Mouse (Mus musculus) gonadal fat pad, adult 2 months (tissue): Measurements from ENCODE around the gene C1qtnf5. TPM values are rescaled to one million over a fixed set of nuclear protein-coding genes. Genes with fewer than 3 reads are reported as not detected.

Source experiments
- DNase-seq: peaks from one replicate; pipeline ENCODE4 v3.0.0-alpha.2; 2012; ENCODE audit warnings: low read depth
- polyA plus RNA-seq: library from polyadenylated mRNA; depleted of rRNA; stranded (reverse); fragments of >200 nt; gene quantifications from 2 replicates; pipeline ENCODE4 v1.2.3, GENCODE M21; 2012

The C1qtnf5 gene
- polyA plus RNA-seq, 1 experiment, result 28.7 TPM

DNA sequence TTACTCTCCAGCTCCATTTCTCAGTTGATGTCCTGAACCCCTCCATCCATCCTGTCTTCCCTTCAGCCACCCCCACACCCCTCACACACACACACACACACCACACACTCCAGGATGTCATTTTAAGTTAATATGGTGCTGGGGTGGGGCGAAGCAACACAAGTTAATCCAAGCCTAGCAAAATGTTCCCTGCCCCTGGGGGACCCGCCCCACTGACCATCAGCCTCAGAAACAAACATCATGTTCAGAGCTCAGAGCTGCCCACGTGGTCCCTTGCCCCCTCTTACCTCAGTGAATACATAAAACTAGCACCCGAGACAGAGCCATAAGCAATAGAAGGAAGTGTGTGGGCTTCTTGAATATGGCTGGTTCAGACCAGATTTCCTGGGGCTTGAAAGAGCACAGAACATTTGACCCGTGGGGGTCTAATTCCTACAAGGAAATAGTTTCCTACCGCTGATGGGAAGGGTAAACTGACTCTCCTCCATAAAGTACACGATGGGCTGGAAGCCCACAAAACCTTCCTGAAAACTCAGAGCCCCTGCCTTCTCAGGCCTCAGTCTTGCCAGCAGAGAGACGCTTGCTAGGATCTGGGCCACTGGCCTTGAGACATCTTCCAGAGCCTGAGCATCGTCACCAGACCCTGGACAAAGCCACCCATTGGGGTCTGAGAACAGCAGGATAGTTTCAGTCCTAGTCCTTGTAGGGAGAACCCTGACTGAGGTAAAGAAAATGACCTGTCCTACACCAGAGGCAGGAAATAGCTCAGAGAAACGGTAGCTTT is 26.9 kb upstream of the C1qtnf5 start:
- DNase-seq, result no peak

DNA sequence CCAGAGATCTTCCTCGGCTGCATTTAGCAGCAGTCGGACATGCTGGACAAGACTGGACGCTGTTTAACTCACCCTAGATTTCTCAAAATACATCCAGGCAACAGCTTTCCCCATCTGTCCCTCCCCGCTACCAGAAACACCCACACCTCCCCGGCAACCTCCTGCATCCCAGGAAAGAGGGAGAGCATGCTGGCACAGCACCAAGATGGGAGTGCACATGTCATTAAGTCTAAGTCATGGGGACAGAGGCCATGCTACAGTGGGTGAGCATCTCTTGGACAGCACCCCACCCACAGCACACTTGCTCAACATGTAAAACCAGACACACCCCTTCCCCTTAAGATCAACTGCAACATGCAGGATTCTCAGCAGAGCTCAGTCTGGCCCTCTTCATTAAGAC is 26.1 kb upstream of the C1qtnf5 start:
- no peak for DNase-seq

DNA sequence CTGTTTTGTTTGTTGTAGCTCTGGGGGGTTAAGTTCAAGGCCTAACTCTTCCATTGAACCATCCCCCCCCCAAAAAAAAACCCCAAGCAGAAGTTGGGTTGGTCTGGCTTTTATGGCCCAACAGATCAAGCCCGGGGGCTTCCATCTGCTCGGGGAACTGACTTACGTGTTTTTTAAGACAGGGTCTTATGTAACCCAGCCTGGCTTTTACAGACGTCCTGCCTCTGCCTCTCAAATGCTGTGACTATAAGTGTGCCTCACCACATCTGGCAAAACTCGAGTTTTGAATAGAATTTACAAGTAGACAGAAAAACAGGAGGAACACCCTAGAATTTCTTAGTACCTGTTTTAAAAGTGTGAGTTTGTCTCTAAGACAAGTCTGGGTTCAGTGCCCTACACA is 25.5 kb upstream of the C1qtnf5 start:
- DNase-seq, result no peak

DNA sequence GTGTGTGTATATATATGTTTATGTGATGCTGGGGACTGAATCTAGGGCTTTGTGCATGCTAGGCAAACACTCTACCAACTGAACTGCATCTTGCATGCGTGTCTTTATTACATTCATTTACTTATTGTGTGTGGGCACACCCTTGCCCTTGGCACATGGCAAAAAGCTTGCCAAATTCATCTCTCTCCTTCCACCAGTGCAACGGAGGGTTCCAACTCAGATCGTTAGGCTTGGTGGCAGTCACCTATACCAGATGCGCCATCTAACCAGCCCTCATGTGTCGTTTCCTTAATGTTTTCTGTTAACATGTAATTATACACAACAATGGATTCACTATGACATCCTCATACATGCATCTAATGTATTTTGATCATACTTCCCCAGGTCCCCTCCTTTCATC is 24.8 kb upstream of the C1qtnf5 start:
- no peak for DNase-seq

DNA sequence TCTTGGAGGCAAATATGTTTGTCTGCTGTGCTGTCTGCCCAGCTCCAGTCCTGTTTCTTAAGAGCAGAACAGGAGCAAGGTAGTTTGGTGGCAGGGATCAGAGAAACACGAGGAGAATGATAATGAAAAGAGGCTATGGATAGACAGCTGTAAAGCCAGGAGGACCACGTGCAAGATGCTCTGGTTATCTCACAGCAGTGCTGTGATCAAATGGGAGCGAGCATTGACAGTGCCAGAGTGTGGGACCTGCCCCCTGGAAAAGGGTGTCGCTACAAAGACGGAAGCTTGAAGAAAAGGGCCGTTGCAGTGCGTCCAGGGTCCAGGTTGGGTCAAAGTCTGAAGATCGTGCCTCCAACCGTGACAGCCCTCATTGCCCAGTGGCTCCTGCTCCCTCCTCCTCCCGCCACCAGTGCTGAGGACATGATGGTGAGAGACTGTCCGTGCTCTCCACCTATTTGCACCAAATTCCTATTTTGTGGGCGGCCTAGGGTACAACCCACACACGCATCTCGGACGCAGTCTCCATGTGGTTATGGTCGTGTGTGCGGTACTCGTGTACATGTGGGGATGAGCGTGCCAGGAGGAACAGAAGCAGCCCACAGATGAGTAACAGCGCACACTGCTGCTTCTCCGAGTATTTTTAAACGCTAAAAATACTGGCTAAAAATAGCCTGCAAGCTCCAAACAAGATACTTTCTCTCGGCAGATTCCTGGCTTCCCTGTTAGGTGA is 23.5 kb upstream of the C1qtnf5 start:
- DNase-seq, result no peak

DNA sequence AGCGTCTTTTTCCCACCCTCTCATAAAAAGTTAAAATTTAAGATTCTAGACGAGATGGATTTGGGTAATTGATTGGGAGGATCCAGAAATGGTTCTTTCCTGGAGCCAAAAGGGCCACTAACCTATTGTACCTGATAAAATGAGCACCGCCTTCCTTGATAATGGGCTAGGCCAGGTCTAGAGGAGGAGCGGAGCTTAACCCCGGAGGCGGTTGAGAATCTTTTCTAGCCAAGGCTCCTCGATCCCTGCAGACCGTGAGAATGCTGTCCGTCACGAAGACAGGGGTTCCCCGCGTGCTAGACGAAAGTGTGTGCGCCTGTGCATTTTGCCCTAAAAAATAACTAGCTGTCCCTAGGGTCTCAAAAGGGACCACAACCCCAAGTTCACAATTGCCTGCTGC is 22.8 kb upstream of the C1qtnf5 start:
- no peak for DNase-seq

DNA sequence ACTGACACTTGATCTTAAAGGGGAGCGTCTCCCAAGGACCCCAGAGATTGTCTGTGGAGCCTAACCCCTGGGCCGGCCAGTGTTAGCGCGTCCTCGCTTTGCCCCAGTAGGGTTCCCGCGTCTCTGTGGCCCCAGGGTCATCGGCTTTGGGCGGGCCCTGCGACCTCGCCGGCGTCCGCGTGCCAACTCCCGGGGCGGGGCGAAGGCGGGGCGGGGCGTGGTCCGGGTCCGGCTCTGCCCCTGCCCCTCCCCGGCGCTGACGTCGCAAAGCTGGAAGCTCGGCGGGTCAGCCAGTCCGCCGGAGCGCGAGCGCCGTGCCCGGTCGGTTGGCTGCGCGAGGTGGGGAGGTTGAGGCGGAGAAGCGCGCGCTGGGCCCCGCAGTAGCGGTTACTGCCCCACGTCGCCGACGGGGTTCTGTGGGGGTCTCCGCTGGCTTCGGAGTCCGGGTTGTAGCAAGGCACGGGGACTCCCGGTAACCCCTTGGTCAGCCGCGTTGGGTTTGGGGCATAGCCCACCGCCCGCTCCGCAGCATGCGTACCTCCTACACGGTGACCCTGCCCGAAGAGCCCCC is 22.3 kb upstream of the C1qtnf5 start:
- no peak for DNase-seq

DNA sequence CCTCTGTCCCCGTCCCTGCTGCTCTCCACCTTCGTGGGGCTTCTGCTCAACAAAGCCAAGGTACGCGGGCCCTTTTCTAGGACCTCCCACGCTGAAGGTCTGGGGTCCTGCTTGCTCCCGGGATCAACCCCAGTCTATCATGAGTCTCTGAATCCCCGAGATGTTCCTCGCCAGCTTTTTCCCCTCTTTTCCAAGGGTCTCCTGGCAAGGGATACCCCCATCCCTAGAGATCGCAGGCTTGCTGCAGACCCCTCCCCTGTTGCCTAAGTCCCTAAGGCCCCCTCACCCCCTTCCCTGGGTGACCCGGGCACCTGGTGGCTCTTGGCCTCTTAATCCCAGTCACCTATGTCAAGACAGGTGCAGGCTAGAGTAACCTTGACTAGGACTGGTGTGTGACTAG is 21.8 kb upstream of the C1qtnf5 start:
- no peak for DNase-seq

DNA sequence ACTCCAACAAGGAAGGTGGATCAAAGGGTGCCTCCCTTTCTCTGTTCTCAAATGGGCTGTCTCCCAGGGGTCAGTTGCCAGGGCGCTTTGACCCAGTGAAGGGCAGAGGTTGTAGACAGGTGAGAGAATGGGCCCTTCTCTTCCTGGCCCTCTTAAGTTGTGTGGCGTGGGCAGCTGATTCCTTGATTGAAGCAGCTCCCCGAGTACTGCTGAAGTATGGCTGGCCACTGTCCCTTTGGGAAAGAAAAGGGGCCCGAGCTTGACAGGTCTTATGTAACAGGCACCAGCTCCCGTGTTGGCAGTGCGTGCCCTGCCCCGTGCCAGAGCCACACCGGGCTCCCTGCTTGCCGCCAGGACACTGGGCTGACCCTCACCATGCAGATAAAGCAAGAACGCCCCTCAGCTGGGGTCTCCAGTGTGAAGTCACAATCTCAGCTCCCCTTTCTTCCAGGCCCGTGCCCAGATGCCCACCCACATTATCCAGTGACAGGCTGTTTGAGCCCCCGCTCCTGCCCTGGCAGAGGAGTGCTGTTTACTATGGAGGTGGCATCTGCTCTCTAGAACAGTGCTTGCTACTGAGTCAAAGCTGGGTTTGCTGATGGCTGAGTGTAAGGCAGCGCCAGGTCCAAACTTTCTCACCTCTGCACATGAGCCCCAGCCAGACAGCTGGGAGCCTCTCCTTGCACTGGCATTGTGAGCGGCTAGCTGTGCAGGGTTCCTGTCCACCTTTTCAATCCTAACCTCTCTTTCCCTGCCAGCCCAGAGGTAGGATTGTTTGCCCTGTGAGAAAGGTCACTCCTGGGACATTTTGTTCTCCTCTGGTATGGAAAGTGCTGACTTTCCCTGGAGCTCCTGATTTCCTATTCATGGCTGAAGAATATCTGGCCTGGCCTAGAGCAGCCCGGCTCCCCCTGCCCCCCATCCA is 21.0 kb upstream of the C1qtnf5 start:
- DNase-seq, result no peak

DNA sequence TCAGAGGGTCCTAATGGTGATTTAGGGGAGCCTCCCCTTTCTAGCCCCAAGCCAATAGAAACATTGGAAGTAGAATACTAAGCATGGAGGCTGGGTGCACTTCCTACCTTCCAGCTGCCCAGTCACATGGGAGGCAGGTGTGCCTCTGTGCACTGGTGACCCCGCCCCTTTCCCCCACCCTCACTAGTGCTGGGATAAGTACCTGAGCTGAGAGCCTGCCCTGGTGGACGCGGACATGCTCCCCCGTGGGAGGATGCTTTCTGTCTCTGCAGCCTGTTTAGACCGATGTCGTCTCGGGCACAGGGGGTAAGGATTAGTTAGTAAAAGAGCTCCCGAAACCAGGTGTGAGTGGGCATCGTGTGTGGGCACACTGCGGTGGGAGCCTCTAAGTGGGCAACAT is 20.1 kb upstream of the C1qtnf5 start:
- no peak for DNase-seq

DNA sequence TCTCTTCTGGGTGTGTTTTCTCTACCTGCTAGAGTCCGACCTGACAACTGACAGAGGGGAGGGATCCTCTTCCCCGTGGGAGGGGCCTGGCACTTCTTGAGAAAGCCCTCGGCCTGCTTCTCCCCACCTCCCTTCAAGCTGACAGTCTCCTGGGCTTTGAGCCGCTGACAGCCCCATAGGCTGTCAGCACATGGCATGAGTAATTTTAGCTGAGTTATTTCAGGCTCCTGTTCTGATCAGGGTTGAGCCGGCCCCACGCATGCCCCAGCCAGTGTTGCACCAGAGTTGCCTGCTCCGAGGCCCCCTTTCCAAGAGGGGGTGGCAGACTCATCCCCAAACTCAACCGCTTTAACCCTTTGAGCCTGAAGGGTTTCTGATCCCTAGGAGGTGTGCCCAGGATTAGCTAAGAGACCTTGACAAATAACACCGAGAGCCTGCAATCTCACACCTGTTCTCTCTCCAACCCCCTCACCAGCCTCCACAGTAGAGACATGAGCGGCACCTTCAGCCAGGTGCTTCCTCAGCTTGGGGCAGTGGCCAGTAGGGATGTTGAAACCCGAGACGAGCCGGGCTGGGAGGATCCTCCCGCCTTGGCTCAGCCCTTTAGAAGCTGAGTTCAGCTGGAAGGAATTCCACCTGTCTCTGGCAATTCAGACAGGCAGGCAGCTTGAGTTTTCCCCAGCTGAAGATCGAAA is 19.1 kb upstream of the C1qtnf5 start:
- DNase-seq, result peak; percentile 96

DNA sequence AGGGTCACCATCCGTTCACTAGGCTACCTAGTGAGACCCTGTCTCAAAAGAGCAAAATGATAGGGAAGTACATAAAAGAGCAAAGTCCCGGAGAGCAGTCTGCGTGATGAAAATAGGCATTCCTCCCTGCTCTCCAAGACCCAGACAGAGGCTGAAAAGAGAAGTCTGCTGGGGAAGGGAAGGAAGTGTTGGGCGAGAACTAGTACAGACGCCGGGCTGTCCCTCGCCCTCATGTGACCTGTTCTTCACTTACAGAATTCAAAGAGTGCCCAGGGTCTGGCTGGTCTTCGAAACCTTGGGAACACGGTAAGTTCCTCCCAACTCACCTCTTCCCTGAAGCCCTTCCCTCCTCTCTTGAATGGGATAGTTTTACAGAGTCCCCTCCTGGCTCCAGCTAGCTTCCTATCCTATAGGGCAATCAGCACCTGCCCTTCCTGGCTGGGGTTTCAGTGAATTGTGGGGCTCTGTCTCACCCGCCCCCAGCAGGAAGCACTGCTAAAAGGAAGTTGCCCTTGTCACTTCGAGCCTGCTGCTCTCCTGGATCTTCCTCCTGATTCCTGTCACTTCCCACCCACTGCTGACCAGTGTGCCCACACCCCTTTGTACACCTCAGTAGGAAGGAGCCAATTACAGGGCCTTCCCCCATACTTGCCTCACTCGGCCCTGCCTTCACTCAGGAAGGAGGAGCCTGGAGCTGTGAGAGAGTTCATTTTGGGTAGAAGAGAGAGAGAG is 18.0 kb upstream of the C1qtnf5 start:
- DNase-seq, result no peak

DNA sequence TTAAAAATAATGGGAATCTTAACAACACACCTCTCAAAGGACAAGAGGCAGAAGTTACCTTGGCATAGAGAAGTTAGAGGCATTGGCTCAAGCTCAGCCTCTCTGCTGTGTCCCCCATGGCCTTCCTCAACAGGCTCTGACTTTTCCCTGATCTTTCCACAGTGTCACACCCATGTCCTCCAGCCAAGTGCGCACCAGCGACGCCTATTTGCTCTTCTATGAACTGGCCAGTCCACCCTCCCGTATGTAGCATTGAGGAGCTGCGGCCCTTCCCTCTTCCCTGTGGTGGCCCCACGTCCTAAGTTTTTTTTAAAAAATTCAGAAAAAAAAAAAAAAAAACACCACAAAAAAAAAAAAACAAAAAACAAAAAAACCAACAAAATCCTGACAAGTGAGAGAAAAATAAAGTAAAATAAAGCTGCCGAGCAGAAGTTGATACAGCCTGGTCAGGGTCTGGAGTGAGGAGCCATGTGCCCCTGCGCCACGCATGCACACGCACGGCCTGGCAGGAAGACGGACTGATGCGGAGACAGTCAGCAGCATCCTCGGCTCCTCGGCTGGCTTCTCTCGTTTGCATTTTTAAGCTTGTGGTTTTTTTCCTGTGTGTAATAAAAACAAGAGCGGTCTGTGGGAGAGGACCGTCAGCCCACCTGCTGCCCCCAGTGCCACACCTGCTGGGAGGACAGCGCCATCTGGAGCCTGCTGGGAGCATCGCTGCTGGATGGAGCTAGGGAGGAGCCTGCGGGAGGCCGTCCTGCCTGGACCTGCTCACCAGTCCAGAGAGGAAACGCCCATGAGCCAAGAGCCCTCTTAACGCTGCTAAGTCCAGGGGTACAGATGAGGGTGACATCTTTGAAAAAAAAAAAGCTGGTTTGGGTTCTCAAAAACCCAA is 13.2 kb upstream of the C1qtnf5 start:
- no peak for DNase-seq

DNA sequence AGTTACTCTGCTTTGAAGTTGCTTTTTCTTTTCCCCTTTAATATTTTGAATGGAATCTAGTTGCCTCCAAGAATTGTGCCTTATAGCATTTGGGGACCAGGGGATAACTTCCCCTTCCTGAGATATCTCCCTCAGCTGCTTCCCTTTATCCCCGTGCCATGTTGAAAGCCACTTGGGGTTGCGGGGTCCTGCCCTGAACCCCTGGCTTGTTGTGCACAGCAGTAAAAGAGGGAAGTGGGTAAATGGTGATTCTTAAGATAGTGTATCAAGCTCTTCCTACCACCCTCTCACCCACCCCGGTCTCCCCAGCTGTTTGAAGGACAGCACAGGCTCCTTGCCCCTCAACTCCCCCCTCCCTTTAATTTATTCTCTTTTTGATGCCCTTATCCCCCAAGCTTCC is 12.3 kb upstream of the C1qtnf5 start:
- DNase-seq, result no peak

DNA sequence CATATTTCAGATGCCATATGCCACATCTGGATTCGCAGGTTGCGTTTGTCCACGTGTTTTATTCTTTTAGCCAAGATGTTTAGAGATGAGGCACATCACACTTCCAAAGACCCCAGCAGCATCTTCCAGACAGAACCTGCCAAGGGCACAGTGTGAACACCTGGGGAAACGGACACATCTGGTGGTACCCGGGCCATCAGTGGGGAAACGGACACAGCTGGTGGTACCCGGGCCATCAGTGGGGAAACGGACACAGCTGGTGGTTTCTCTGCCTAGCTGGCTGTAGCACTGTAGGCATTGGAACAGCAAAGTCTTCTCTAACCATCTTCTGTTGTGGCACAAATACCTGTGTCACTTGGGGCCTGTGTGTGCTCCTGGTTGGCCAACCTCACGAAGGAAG is 11.3 kb upstream of the C1qtnf5 start:
- no peak for DNase-seq

DNA sequence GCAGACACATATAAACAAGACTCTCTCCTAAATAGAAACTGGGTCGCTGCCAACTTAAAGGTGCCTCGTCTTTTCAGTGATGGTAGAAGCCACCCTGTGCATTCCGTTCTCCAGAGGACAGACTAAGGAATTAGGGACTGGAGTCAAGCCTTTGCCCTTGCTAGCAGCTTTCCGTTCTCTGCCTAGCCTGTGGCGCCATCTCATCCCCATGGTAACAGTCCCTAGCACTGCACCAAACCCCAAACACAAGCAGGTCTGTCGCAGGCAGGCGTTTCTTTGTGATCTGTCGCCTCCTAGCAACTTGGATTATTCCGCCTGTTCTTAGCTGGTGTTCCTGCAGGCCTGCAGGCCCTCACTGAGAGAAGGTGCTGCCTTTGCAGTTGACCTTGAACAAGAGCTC is 10.5 kb upstream of the C1qtnf5 start:
- DNase-seq, result no peak

DNA sequence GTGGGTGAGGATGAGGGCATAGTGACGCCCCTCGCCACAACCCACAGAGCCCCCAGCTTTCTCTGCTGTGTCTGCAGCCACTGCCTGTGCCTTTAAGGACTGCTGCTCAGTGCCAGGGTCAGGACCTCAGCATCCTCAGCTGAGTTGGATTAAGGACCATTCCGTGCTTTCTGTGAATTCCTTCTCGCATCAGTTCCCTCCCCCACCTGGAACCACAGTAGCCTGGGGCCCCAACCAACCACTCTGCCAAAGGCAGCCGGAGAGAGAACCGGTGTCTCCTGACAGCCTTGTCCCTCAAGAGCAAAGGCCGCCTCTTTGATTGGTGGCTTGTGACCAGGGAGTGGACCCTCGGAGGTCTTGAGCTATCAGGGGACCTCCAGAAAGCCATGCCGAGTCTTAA is 5.6 kb upstream of the C1qtnf5 start, which contains the start of gene Mfrp:
Gene Mfrp, plus strand, starts transcription at position 240 of the 400 bp plus-strand sequence.
- DNase-seq, result no peak

DNA sequence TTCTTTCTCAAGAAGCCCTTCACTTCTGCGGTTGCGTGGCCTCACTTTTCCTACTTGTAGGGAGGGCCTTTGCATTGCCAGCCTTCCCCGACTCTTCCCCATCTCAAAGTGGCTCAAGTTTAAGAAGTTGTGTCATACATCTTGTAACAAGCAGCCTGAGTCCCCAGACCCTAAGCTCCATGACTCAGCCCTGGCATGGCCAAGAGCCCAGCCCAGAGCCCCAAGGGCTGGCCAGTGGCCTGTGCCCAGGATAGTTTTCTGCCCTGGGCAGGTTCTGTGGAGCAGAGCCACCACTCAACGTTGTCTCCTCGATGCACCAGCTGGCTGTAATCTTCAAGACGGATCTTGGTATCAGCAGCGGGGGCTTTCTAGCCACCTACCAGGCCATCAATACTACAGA is 2.2 kb upstream of the C1qtnf5 start:
- DNase-seq, result no peak

DNA sequence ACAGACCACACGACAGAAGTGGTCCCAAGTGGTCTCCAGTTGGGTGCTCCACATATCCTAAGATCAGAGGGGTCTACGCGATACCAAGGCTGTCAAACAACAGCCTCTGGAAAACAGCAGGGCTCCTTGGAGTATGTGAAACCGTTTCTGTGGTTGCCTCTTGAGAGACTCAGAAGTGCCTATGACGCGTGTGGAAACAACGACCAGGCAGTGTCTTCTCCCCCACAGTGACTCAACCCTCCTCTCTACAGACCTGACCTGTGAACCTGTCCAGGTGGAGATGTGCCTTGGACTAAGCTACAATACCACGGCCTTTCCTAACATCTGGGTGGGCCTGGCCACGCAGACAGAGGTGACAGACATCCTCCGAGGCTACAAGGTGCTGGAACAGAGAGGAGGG is 1.3 kb upstream of the C1qtnf5 start:
- DNase-seq, result no peak

DNA sequence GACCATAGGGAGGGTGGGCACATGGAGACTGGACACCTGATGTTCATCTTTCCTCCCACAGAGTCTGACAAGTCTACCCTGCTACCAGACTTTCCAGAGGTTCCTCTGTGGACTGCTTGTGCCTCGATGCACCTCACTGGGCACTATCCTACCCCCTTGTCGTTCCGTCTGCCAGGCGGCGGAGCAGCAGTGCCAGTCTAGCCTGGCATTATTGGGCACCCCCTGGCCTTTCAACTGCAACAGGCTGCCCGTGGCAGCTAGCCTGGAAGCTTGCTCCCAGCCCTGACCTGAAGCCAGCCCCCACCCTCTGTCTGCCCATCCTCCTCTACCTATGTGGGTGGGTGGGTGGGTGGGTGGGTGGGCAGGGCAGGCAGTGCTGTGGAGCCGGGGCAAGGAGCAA is 863 bp upstream of the C1qtnf5 start:
- DNase-seq, result no peak
